Mouse (Mus musculus): ENCODE results near the gene Vcam1. TPM values are rescaled to one million over a fixed set of nuclear protein-coding genes. Genes with fewer than 3 reads are reported as not detected.

The Vcam1 gene
- total and polyA plus RNA-seq, 2 experiments = 1.9 to 16.9 TPM

DNA sequence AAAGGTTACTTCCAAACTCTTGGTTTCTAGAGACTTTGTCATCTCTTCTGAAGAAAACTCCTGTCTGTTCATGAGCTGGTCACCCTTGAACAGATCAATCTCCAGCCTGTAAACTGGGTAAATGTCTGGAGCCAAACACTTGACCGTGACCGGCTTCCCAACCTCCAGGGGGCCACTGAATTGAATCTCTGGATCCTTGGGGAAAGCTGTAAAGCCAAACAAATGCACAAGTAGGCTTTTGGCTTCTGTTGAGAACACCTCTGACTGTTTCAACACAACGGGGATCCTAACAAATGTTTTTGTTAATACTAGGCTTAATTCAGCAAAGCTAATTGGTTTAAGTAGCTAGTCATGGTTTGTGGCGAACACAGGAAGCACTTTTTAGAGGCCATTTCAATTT is 3.4 kb downstream of the Vcam1 start:
- Histone ChIP-seq H3K79me2 (ENCODE audit: control insufficient read depth, insufficient read depth, low read length) (no peaks in the 10 kb centered on the region), H3K4me1 (ENCODE audit: control insufficient read depth, insufficient read depth, low read length) (peaks cover 18% of the 10 kb centered on the region), H3K36me3 (ENCODE audit: control insufficient read depth, insufficient read depth, low read length) (no peaks in the 10 kb centered on the region), H3K9ac (ENCODE audit: low read depth, low read length) (no peak overlapping the region), H3K4me3 (ENCODE audit: insufficient read depth, low read depth, low read length) (no peak overlapping the region), H3K27ac (replicated peaks; ENCODE audit: insufficient read depth, low read depth, low read length) (peak overlapping the region; percentile 60; the same call in 1 of the 2 replicates), H3K27me3 (ENCODE audit: control insufficient read depth, insufficient read depth, low read length) (no peaks in the 10 kb centered on the region)
- TF ChIP-seq CTCF (IDR thresholded peaks at IDR 0.05; ENCODE audit: low read depth, low read length) (no peak), POLR2A (IDR thresholded peaks at IDR 0.05; ENCODE audit: extremely low read depth, insufficient read depth, low read length) (no peak)
- DNase-seq (ENCODE audit: extremely low read depth, low read depth, low spot score) = no peak
- 18% methylated on average over 4 of the region's 4 CpGs for WGBS

DNA sequence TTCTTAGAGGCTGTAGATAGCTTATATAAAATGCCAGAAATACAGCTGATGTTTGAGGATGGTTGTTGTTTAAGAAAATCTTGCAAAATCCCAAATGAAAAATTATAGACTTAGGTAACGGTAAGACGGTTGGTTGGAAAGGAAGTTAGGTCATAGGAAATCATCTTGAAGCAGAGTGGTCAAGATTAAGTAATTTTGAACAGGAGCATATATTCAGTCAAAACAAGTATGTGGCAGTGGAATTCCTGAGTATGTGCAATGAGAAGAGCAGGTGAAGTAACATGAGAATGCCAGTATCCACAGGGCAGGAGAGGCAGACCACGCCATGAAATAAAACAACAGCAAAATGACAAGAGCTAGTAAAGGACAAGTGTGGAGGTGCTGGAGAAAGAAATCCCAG is 5.7 kb downstream of the Vcam1 start:
- Histone ChIP-seq H3K36me3 (ENCODE audit: control insufficient read depth, insufficient read depth, low read length) (no peaks in the 10 kb centered on the region), H3K4me1 (ENCODE audit: control insufficient read depth, insufficient read depth, low read length) (peaks cover 18% of the 10 kb centered on the region), H3K9ac (ENCODE audit: low read depth, low read length) (no peak overlapping the region), H3K4me3 (ENCODE audit: insufficient read depth, low read depth, low read length) (no peak overlapping the region), H3K27ac (replicated peaks; ENCODE audit: insufficient read depth, low read depth, low read length) (no peak overlapping the region), H3K27me3 (ENCODE audit: control insufficient read depth, insufficient read depth, low read length) (no peaks in the 10 kb centered on the region), H3K79me2 (ENCODE audit: control insufficient read depth, insufficient read depth, low read length) (no peaks in the 10 kb centered on the region)
- TF ChIP-seq CTCF (IDR thresholded peaks at IDR 0.05; ENCODE audit: low read depth, low read length) (no peak), POLR2A (IDR thresholded peaks at IDR 0.05; ENCODE audit: extremely low read depth, insufficient read depth, low read length) (no peak)
- WGBS = 89% methylated on average over 3 of the region's 3 CpGs
- no peak for DNase-seq (ENCODE audit: extremely low read depth, low read depth, low spot score)

DNA sequence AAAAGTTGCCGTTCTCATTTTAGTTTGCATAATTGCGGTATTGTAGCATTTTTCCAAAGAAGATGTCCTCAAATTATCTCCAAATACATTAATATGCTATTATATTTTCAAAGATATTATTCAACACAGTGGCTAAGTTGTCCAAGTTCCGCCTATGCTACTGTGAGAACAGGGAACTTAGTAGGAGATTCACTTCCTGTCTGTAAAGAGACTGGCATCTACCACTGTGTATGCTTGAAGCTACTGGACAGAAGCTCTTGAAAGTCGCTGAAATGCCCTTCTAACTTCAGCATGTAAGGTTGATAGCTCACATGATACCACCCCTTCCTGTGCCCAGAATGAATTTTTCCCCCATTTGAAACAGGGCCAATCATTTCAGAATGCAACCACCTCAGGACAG is 6.8 kb downstream of the Vcam1 start:
- no peak overlapping the region for H3K4me3 ChIP-seq (ENCODE audit: insufficient read depth, low read depth, low read length)
- no peak for TF ChIP-seq CTCF (IDR thresholded peaks at IDR 0.05; ENCODE audit: low read depth, low read length)
- TF ChIP-seq POLR2A (IDR thresholded peaks at IDR 0.05; ENCODE audit: extremely low read depth, insufficient read depth, low read length) = no peak
- H3K4me1 ChIP-seq (ENCODE audit: control insufficient read depth, insufficient read depth, low read length) = peaks cover 19% of the 10 kb centered on the region
- H3K27ac ChIP-seq (replicated peaks; ENCODE audit: insufficient read depth, low read depth, low read length) = no peak overlapping the region
- DNase-seq (ENCODE audit: extremely low read depth, low read depth, low spot score) = peak; percentile 15
- no peaks in the 10 kb centered on the region for H3K27me3 ChIP-seq (ENCODE audit: control insufficient read depth, insufficient read depth, low read length)
- no peak overlapping the region for H3K9ac ChIP-seq (ENCODE audit: low read depth, low read length)
- 73% methylated on average over 4 of the region's 4 CpGs for WGBS
- H3K36me3 ChIP-seq (ENCODE audit: control insufficient read depth, insufficient read depth, low read length) = no peaks in the 10 kb centered on the region
- H3K79me2 ChIP-seq (ENCODE audit: control insufficient read depth, insufficient read depth, low read length) = no peaks in the 10 kb centered on the region

DNA sequence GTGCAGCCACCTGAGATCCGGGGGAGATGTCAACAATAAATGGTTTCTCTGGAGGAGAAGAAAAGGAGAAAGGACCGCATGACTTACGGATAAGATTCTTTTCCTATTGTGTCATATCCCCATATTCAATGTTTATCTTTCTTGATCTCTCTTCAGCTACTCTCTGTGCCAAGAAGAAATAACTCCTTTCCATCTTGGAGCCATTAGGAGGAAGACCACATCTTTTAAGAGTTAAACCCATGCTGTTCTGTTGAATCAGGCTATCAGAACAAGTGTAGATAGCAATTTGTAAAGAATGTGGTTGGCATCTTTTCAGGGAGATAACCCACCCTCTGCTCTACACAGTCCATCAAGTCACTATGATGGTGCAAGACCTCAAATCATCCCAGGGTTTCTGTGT is 8.5 kb downstream of the Vcam1 start:
- WGBS = 95% methylated on average over 3 of the region's 3 CpGs
- H3K9ac ChIP-seq (ENCODE audit: low read depth, low read length) = no peak overlapping the region
- TF ChIP-seq CTCF (IDR thresholded peaks at IDR 0.05; ENCODE audit: low read depth, low read length) (no peak), POLR2A (IDR thresholded peaks at IDR 0.05; ENCODE audit: extremely low read depth, insufficient read depth, low read length) (no peak)

DNA sequence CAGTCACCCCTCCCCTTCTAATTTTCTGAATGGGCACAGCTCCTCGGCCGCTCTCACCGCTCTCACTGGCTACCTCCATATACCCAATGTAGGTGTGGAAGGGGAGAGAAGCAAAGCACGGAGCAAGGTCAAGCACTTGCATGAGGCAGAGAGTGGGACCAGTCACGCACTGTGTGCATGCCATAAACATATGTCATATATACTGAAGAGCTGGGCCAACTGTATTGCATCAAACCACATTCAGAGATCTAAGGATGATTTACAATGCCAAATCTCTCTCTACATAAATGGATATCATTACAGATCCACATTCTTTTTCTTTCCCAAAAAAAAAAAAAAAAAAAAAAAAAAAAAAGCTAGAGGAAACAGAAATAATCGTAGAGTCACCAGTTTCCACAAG is 9.1 kb downstream of the Vcam1 start:
- 94% methylated on average over 6 of the region's 6 CpGs for WGBS
- peaks cover 5% of the 10 kb centered on the region; the same call in 1 of the 2 replicates for H3K4me1 ChIP-seq (ENCODE audit: control insufficient read depth, insufficient read depth, low read length)
- TF ChIP-seq POLR2A (IDR thresholded peaks at IDR 0.05; ENCODE audit: extremely low read depth, insufficient read depth, low read length) = no peak
- TF ChIP-seq CTCF (IDR thresholded peaks at IDR 0.05; ENCODE audit: low read depth, low read length) = no peak

More for the DNA sequence above, 8.5 kb downstream of the Vcam1 start:
- Histone ChIP-seq H3K27me3 (ENCODE audit: control insufficient read depth, insufficient read depth, low read length) (no peaks in the 10 kb centered on the region), H3K79me2 (ENCODE audit: control insufficient read depth, insufficient read depth, low read length) (no peaks in the 10 kb centered on the region), H3K36me3 (ENCODE audit: control insufficient read depth, insufficient read depth, low read length) (no peaks in the 10 kb centered on the region), H3K27ac (replicated peaks; ENCODE audit: insufficient read depth, low read depth, low read length) (no peak overlapping the region), H3K4me3 (ENCODE audit: insufficient read depth, low read depth, low read length) (no peak overlapping the region), H3K4me1 (ENCODE audit: control insufficient read depth, insufficient read depth, low read length) (peaks cover 10% of the 10 kb centered on the region)
- no peak for DNase-seq (ENCODE audit: extremely low read depth, low read depth, low spot score)

DNA sequence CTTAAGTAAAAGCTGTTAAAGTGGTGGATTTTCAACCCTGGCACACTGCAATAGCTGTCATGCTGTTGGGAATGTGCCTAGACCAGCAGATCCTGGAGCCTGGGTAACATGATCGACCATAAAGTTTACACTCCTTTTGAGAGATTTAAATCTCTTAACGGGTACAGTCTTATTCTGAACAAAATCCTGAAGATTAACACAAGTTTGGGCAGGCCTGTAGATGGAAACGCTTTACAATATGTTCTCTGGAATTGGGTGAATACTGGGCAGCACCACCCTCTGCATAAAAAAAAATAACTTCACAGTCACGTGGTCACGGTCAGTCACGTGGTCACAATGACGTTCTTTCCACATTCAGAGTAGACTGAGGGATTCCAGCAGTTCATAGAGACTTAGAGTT is 10.3 kb downstream of the Vcam1 start:
- no peak overlapping the region for H3K4me3 ChIP-seq (ENCODE audit: insufficient read depth, low read depth, low read length)
- no peaks in the 10 kb centered on the region for H3K36me3 ChIP-seq (ENCODE audit: control insufficient read depth, insufficient read depth, low read length)
- H3K79me2 ChIP-seq (ENCODE audit: control insufficient read depth, insufficient read depth, low read length) = no peaks in the 10 kb centered on the region
- TF ChIP-seq CTCF (IDR thresholded peaks at IDR 0.05; ENCODE audit: low read depth, low read length) = no peak
- TF ChIP-seq POLR2A (IDR thresholded peaks at IDR 0.05; ENCODE audit: extremely low read depth, insufficient read depth, low read length) = no peak
- H3K4me1 ChIP-seq (ENCODE audit: control insufficient read depth, insufficient read depth, low read length) = peaks cover 3% of the 10 kb centered on the region; the same call in 1 of the 2 replicates
- H3K27me3 ChIP-seq (ENCODE audit: control insufficient read depth, insufficient read depth, low read length) = no peaks in the 10 kb centered on the region
- no peak for DNase-seq (ENCODE audit: extremely low read depth, low read depth, low spot score)
- H3K9ac ChIP-seq (ENCODE audit: low read depth, low read length) = no peak overlapping the region
- 60% methylated on average over 7 of the region's 7 CpGs for WGBS
- H3K27ac ChIP-seq (replicated peaks; ENCODE audit: insufficient read depth, low read depth, low read length) = no peak overlapping the region

More for the DNA sequence above, 9.1 kb downstream of the Vcam1 start:
- Histone ChIP-seq H3K27ac (replicated peaks; ENCODE audit: insufficient read depth, low read depth, low read length) (no peak overlapping the region), H3K4me3 (ENCODE audit: insufficient read depth, low read depth, low read length) (no peak overlapping the region), H3K9ac (ENCODE audit: low read depth, low read length) (no peak overlapping the region), H3K79me2 (ENCODE audit: control insufficient read depth, insufficient read depth, low read length) (no peaks in the 10 kb centered on the region), H3K27me3 (ENCODE audit: control insufficient read depth, insufficient read depth, low read length) (no peaks in the 10 kb centered on the region), H3K36me3 (ENCODE audit: control insufficient read depth, insufficient read depth, low read length) (no peaks in the 10 kb centered on the region)
- no peak for DNase-seq (ENCODE audit: extremely low read depth, low read depth, low spot score)
